Mouse (Mus musculus) olfactory bulb, adult 2 months (tissue): Measurements from ENCODE around the gene Vipr2.

Experiments used
- CTCF ChIP-seq: fragments of 200-500 bp; IDR thresholded peaks from 2 replicates; pipeline ENCODE4 v1.5.1; 2012; ENCODE audit warnings: low read depth, mild to moderate bottlenecking, low read length, moderate library complexity; ENCODE audit not compliant: insufficient read depth
- POLR2A ChIP-seq: fragments of 200-500 bp; IDR thresholded peaks from 2 replicates; pipeline ENCODE4 v1.6.1; 2012; ENCODE audit warnings: mild to moderate bottlenecking, low read depth, low read length, moderate library complexity; ENCODE audit not compliant: insufficient read depth

GRCm38 (mm10) chr12:116159695-116160094 lies 82.2 kb downstream of the Vipr2 start:
- no peak for TF ChIP-seq POLR2A
- no peak for TF ChIP-seq CTCF
